Mouse (Mus musculus) stomach, embryonic 16.5 days (tissue): Measurements from ENCODE around the gene Gng12. TPM values are rescaled to one million over a fixed set of nuclear protein-coding genes. Genes with fewer than 3 reads are reported as not detected.

Experiments used
- ATAC-seq: fragments of 200-750 bp; cut with Nextera tagmentation; 2 replicates; pipeline ENCODE4 v1.8.0; 2017; ENCODE audit warnings: moderate number of reproducible peaks, moderate TSS enrichment; ENCODE audit not compliant: insufficient read depth, low FRiP score
- H3K27ac ChIP-seq: fragments of 300-500 bp; sonication (generic); 2 replicates; pipeline ENCODE4 v1.5.1; 2014; ENCODE audit warnings: low read length
- H3K27me3 ChIP-seq: fragments of 300-500 bp; sonication (generic); 2 replicates; pipeline ENCODE4 v1.6.1; 2014; ENCODE audit warnings: low read length, control low read depth, mixed read lengths; ENCODE audit not compliant: control insufficient read depth, insufficient read depth
- H3K36me3 ChIP-seq: fragments of 300-500 bp; sonication (generic); 2 replicates; pipeline ENCODE4 v1.6.1; 2014; ENCODE audit warnings: low read length; ENCODE audit not compliant: control insufficient read depth, insufficient read depth
- H3K4me1 ChIP-seq: fragments of 300-500 bp; sonication (generic); 2 replicates; pipeline ENCODE4 v1.6.1; 2014; ENCODE audit warnings: low read length, control low read depth, mixed read lengths; ENCODE audit not compliant: control insufficient read depth, insufficient read depth
- H3K4me2 ChIP-seq: fragments of 300-500 bp; sonication (generic); 2 replicates; pipeline ENCODE4 v1.6.1; 2014; ENCODE audit warnings: low read depth, low read length, mixed read lengths
- H3K4me3 ChIP-seq: fragments of 300-500 bp; sonication (generic); replicated peaks from 2 replicates; pipeline ENCODE4 v1.5.1; 2014; ENCODE audit warnings: mild to moderate bottlenecking, low read length
- H3K9ac ChIP-seq: fragments of 300-500 bp; sonication (generic); 2 replicates; pipeline ENCODE4 v1.6.1; 2014; ENCODE audit warnings: low read length
- H3K9me3 ChIP-seq: fragments of 300-500 bp; sonication (generic); replicated peaks from 2 replicates; pipeline ENCODE4 v1.6.1; 2016; ENCODE audit warnings: low read length, control low read depth; ENCODE audit not compliant: control insufficient read depth
- WGBS: fragments of 180-500 bp; shearing (Covaris S2); extraction: QIAGEN DNeasy Blood & Tissue Kit; methylation state at CpG from one replicate; pipeline ENCODE4 v1.1.7; 2014; 5-methylcytosine and 5-hydroxymethylcytosine counted together
- polyA plus RNA-seq: library from polyadenylated mRNA; unstranded; fragments of >200 nt; fragmentation: Nextera tagmentation; extraction: Ambion mirVana; gene quantifications from 2 replicates; pipeline ENCODE4 v1.2.1, GENCODE M21; 2015

The Gng12 gene
- polyA plus RNA-seq, 1 experiment from 2014 or later, result 132 TPM

DNA sequence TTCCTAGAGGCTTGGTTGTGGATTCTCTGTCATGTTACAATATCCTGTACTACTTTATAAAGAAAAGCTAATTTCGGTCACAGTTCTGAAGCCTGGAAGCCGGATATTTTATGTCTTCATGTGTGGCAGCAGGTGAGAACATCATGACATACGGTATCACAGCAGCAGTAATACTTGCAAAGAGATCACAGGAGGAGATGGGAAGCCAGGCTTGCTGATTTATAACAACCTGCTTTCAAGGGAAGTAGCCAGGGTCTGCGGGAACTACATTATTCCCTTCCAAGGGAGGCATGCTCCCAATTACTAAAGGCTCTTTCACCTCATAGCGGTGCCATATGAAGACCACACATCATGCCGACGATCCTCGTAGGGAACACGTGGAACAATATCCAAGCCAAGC lies 92.2 kb downstream of the Gng12 start:
- no peak overlapping the region for H3K4me3 ChIP-seq
- H3K4me1 ChIP-seq, result peaks cover 15% of the 10 kb centered on the region
- no peak overlapping the region for H3K4me2 ChIP-seq
- no peak overlapping the region for H3K9ac ChIP-seq
- 90% methylated on average over 9 of the region's 9 CpGs for WGBS
- no peak overlapping the region for H3K27ac ChIP-seq
- ATAC-seq, result no peak
- no peaks in the 10 kb centered on the region for H3K36me3 ChIP-seq
- H3K9me3 ChIP-seq, result no peaks in the 10 kb centered on the region
- no peaks in the 10 kb centered on the region for H3K27me3 ChIP-seq

DNA sequence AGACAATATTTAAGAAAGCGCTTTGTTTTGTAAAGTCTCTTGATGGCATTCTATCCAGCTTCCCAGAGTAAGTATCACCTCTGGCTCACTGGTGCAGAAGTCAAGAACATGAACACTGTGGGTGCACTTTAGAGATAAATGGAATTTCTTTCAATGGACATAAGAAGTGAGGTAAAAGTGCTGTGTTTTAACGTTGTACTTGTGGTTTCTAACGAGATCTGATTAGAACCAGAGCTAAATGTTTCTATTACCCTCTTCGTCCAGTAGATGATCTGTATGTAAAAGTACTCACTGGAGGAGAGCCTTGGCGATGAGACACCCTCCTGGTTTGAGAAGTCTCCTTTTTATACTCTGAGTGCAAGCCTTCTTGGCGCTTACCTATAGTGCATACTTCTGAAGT lies 92.8 kb downstream of the Gng12 start:
- H3K9ac ChIP-seq, result no peak overlapping the region
- H3K27me3 ChIP-seq, result no peaks in the 10 kb centered on the region
- no peaks in the 10 kb centered on the region for H3K9me3 ChIP-seq
- no peak overlapping the region for H3K4me3 ChIP-seq
- WGBS, result 90% methylated on average over 6 of the region's 6 CpGs
- ATAC-seq, result no peak
- H3K4me1 ChIP-seq, result peaks cover 15% of the 10 kb centered on the region
- H3K4me2 ChIP-seq, result no peak overlapping the region
- H3K27ac ChIP-seq, result no peak overlapping the region
- H3K36me3 ChIP-seq, result no peaks in the 10 kb centered on the region

DNA sequence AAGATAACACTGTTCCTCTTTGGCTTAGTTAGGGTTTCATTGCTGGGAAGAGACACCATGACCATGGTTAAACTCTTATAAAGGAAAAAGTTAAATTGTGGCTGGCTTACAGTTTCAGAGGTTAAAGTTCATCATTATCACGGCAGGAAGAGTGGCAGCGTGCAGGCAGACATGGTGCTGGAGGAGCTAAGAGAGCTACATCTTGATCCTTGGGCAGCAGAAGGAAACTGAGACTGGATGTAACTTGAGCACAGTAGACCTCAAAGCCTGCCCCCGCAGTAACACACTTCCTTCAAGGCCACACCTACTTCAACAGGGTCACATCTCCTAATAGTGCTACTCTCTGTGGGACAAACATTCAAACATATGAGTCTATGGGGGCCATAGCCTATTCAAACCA lies 93.3 kb downstream of the Gng12 start:
- no peaks in the 10 kb centered on the region for H3K36me3 ChIP-seq
- no peak overlapping the region for H3K4me2 ChIP-seq
- H3K27me3 ChIP-seq, result no peaks in the 10 kb centered on the region
- WGBS, result 58% methylated on average over 3 of the region's 3 CpGs
- no peak overlapping the region for H3K4me3 ChIP-seq
- peaks cover 12% of the 10 kb centered on the region for H3K4me1 ChIP-seq
- H3K27ac ChIP-seq, result no peak overlapping the region
- no peak overlapping the region for H3K9ac ChIP-seq
- H3K9me3 ChIP-seq, result no peaks in the 10 kb centered on the region
- ATAC-seq, result no peak

- H3K9me3 ChIP-seq, result no peaks in the 10 kb centered on the region
- ATAC-seq, result no peak
- no peaks in the 10 kb centered on the region for H3K27me3 ChIP-seq
- 40% methylated on average over 9 of the region's 9 CpGs for WGBS
- no peaks in the 10 kb centered on the region for H3K36me3 ChIP-seq
- H3K27ac ChIP-seq, result no peak overlapping the region
- H3K4me2 ChIP-seq, result no peak overlapping the region
- no peak overlapping the region for H3K4me3 ChIP-seq
- H3K4me1 ChIP-seq, result 0 out of 2 replicates have a peak, but pooled peaks cover 3% of the 10 kb centered on the region
- no peak overlapping the region for H3K9ac ChIP-seq
Measured at GRCm38 (mm10) chr6:66992232-66992631, 96.0 kb downstream of the Gng12 start.

- H3K9ac ChIP-seq, result no peak overlapping the region
- H3K27ac ChIP-seq, result no peak overlapping the region
- H3K27me3 ChIP-seq, result no peaks in the 10 kb centered on the region
- ATAC-seq, result no peak
- H3K4me2 ChIP-seq, result no peak overlapping the region
- H3K4me3 ChIP-seq, result no peak overlapping the region
- no peaks in the 10 kb centered on the region for H3K36me3 ChIP-seq
- 81% methylated on average over 8 of the region's 8 CpGs for WGBS
- no peaks in the 10 kb centered on the region for H3K9me3 ChIP-seq
- 0 out of 2 replicates have a peak, but pooled peaks cover 3% of the 10 kb centered on the region for H3K4me1 ChIP-seq
Measured at GRCm38 (mm10) chr6:66992786-66993185, 96.6 kb downstream of the Gng12 start.

DNA sequence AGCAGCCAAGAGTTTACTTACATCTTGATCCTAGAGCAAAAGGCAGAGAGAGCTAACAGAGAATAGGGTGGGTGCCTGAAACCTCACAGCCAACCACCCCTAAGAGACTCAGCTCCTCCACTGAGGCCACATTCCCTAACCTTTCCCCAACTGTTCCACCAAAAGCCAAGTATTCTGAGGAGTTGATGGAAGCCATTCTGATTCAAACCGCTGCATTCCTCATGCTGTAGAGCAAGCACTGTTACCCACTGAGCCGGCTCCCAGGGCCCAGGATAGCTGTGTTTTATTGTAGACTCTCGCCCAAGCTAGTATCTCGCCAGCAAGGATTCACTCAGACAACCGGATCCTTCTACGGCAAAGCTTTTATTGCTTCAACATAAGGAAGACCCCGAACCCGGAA lies 98.8 kb downstream of the Gng12 start:
- 96% methylated on average over 8 of the region's 8 CpGs for WGBS
- no peak for ATAC-seq
- H3K4me3 ChIP-seq, result no peak overlapping the region
- H3K4me1 ChIP-seq, result 0 out of 2 replicates have a peak, but pooled peaks cover 3% of the 10 kb centered on the region
- no peaks in the 10 kb centered on the region for H3K27me3 ChIP-seq
- no peaks in the 10 kb centered on the region for H3K36me3 ChIP-seq
- no peaks in the 10 kb centered on the region for H3K9me3 ChIP-seq
- no peak overlapping the region for H3K27ac ChIP-seq
- H3K4me2 ChIP-seq, result no peak overlapping the region
- no peak overlapping the region for H3K9ac ChIP-seq

DNA sequence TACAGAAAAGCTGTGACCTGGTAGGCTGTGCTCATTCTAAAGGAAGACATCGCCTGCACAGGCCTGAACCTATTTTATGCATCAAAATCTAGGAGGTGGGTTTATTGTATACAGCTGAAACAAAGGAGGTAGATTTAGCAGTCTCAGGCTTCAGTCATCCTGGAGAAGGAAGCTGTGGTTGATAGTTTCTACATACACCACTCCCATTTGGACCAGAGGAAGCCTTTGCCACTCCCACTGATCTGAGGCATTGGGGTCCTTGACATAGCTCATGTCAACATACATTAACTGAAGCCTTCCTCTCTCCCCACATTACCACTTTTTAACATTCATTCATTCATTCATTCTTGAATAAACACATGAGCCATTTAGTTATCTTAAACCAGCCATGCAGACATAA lies 99.6 kb downstream of the Gng12 start:
- WGBS, result 86% methylated on average over 1 of the region's 1 CpGs
- Histone ChIP-seq H3K4me2 (no peak overlapping the region), H3K9ac (no peak overlapping the region), H3K9me3 (no peaks in the 10 kb centered on the region), H3K27ac (no peak overlapping the region), H3K4me3 (no peak overlapping the region), H3K36me3 (no peaks in the 10 kb centered on the region), H3K27me3 (no peaks in the 10 kb centered on the region), H3K4me1 (0 out of 2 replicates have a peak, but pooled peaks cover 3% of the 10 kb centered on the region)
- ATAC-seq, result no peak; the same call in 1 of the 2 replicates

DNA sequence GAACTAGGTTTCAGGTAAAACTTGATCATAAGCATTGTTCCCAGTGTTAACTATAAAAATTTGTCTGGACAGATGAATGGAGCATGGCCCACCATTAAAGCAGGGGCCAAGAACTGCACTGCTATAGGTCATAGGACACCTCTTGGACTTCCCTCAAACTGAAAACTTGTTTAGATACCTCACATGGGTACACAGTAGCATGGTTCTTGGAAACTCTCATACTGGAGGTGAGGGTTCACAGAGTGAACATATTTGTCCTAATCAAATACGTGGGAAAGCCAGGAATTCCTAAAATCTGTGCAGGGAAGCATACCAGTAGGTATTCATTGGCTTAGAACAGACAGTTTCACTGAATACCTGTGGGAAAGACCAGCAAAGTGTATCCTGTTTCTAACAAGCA lies 100.1 kb downstream of the Gng12 start:
- Histone ChIP-seq H3K27ac (0 out of 2 replicates have a peak overlapping the region, but pooled peaks have one; percentile 8), H3K4me2 (no peak overlapping the region), H3K9ac (no peak overlapping the region), H3K4me1 (0 out of 2 replicates have a peak, but pooled peaks cover 3% of the 10 kb centered on the region), H3K4me3 (no peak overlapping the region), H3K9me3 (no peaks in the 10 kb centered on the region), H3K27me3 (no peaks in the 10 kb centered on the region), H3K36me3 (no peaks in the 10 kb centered on the region)
- 63% methylated on average over 1 of the region's 1 CpGs for WGBS
- no peak for ATAC-seq

DNA sequence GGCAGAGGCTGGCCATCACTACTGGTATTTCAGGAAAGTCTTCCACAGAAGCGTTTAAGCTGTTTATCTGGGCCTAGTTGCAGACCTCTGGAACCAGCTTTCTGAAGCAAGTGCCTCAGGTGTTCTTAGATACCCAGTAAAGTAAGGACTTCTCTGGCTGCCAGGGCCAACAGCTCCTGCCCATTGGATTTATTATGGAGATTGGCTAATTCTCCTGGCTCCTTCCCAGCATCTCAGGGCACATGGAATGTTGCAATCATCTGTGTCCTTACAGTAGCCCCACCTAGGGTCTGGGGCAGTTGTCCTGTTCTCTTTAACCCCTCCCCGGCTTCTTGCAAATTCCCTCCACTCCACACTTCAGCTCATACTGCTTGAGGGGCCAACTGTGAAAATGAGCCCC lies 102.4 kb downstream of the Gng12 start:
- Histone ChIP-seq H3K4me2 (no peak overlapping the region), H3K9me3 (no peaks in the 10 kb centered on the region), H3K4me3 (no peak overlapping the region), H3K4me1 (no peaks in the 10 kb centered on the region), H3K9ac (no peak overlapping the region), H3K27ac (no peak overlapping the region), H3K36me3 (no peaks in the 10 kb centered on the region), H3K27me3 (no peaks in the 10 kb centered on the region)
- 71% methylated on average over 2 of the region's 2 CpGs for WGBS
- no peak for ATAC-seq

DNA sequence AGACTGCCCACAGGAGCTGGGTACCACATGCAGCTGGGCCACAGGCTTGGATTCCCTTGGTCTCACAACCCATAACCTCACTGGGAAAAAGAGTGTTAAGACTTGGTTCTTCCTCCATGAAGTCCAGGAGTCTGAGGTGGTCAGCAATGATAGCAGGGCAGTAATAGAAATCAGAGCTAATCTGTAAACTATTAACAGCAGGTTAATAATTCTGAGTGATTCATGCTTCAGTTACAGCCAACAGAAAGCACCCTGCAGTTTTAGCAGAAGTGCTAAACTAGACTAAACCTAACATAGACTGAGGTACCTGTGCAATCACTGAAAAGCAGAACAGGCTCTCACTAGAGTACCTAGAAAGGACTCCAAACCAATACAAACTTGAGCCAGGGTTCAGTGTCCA lies 103.6 kb downstream of the Gng12 start:
- Histone ChIP-seq H3K9ac (no peak overlapping the region), H3K4me3 (no peak overlapping the region), H3K4me2 (no peak overlapping the region), H3K4me1 (no peaks in the 10 kb centered on the region), H3K27ac (no peak overlapping the region), H3K36me3 (no peaks in the 10 kb centered on the region), H3K9me3 (no peaks in the 10 kb centered on the region), H3K27me3 (no peaks in the 10 kb centered on the region)
- no peak for ATAC-seq
